Mouse (Mus musculus) midbrain, embryonic 14.5 days (tissue): ENCODE data around the gene Gpr156. TPM values are rescaled to one million over a fixed set of nuclear protein-coding genes. Genes with fewer than 3 reads are reported as not detected.
"Not testable (repeated sequence)": the region's sequence is repeated elsewhere in the genome, so short reads cannot be mapped to it uniquely, and the experiment has no call there.

Source experiments
- ATAC-seq: fragments of 200-750 bp; cut with Nextera tagmentation; 2 replicates; pipeline ENCODE4 v1.8.0; 2017; ENCODE audit warnings: moderate number of reproducible peaks, moderate library complexity; ENCODE audit not compliant: low FRiP score, low TSS enrichment
- DNase-seq: peaks from one replicate; pipeline ENCODE4 v3.0.0-alpha.2; 2015
- H3K27ac ChIP-seq: fragments of 300-500 bp; sonication (generic); replicated peaks from 2 replicates; pipeline ENCODE4 v1.5.1; 2014; ENCODE audit warnings: mild to moderate bottlenecking, low read depth, low read length, moderate library complexity
- H3K27me3 ChIP-seq: fragments of 300-500 bp; sonication (generic); 2 replicates; pipeline ENCODE4 v1.6.1; 2014; ENCODE audit warnings: low read length, control low read depth, mixed read lengths; ENCODE audit not compliant: control insufficient read depth, insufficient read depth
- H3K36me3 ChIP-seq: fragments of 300-500 bp; sonication (generic); 2 replicates; pipeline ENCODE4 v1.6.1; 2014; ENCODE audit warnings: low read length, control low read depth; ENCODE audit not compliant: control insufficient read depth, insufficient read depth
- H3K4me1 ChIP-seq: fragments of 300-500 bp; sonication (generic); 2 replicates; pipeline ENCODE4 v1.6.1; 2014; ENCODE audit warnings: mild to moderate bottlenecking, antibody characterized with exemption, low read length, control low read depth; ENCODE audit not compliant: control insufficient read depth, insufficient read depth
- H3K4me2 ChIP-seq: fragments of 300-500 bp; sonication (generic); 2 replicates; pipeline ENCODE4 v1.6.1; 2014; ENCODE audit warnings: mild to moderate bottlenecking, low read length, moderate library complexity
- H3K4me3 ChIP-seq: fragments of 300-500 bp; sonication (generic); replicated peaks from 2 replicates; pipeline ENCODE4 v1.5.1; 2014; ENCODE audit warnings: low read depth, low read length
- H3K9ac ChIP-seq: fragments of 300-500 bp; sonication (generic); replicated peaks from 2 replicates; pipeline ENCODE4 v1.6.1; 2014; ENCODE audit warnings: mild to moderate bottlenecking, low read length, moderate library complexity
- H3K9me3 ChIP-seq: fragments of 300-500 bp; sonication (generic); 2 replicates; pipeline ENCODE4 v1.6.1; 2016; ENCODE audit warnings: low read length, control low read depth, mixed read lengths; ENCODE audit not compliant: control insufficient read depth
- WGBS: fragments of 180-500 bp; shearing (Covaris S2); extraction: QIAGEN DNeasy Blood & Tissue Kit; methylation state at CpG from one replicate; pipeline ENCODE4 v1.1.7; 2014; 5-methylcytosine and 5-hydroxymethylcytosine counted together
- polyA plus RNA-seq: library from polyadenylated mRNA; unstranded; fragments of >200 nt; fragmentation: Nextera tagmentation; extraction: Ambion mirVana; gene quantifications from 2 replicates; pipeline ENCODE4 v1.2.1, GENCODE M21; 2014

Gene Gpr156
- polyA plus RNA-seq, 1 experiment from 2014 or later: 7.6 TPM

DNA sequence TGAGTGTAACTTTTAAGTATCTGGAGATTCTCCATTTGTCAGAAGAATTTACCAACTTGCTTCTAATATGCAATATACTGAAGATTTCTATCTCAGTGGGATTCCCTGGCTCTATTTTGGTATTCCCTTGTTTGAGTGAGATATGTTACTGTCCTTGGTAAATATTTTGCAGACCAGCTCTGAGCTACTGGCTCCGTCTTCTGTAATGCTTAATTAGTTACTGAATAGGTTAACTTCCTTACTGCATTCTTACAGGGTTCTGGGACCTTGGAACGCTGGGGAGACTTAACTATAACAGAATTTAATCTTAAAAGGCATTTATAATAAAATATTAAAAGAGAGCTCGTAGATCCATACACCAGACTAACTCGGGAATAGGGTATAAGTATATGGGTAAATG, 121.8 kb downstream of the Gpr156 start:
- H3K4me1 ChIP-seq, H3K27me3 ChIP-seq, H3K4me3 ChIP-seq, H3K9me3 ChIP-seq, H3K9ac ChIP-seq, H3K4me2 ChIP-seq, ATAC-seq, H3K27ac ChIP-seq, H3K36me3 ChIP-seq, DNase-seq: not testable (repeated sequence)
- WGBS: 73% methylated on average over 4 of the region's 4 CpGs

- Histone ChIP-seq H3K9ac (no peak overlapping the region), H3K9me3 (no peaks in the 10 kb centered on the region), H3K27ac (no peak overlapping the region), H3K4me3 (no peak overlapping the region), H3K36me3 (no peaks in the 10 kb centered on the region), H3K27me3 (no peaks in the 10 kb centered on the region), H3K4me1 (no peaks in the 10 kb centered on the region), H3K4me2 (no peak overlapping the region)
- ATAC-seq (no peak), DNase-seq (no peak)
- WGBS: 88% methylated on average over 1 of the region's 1 CpGs
Observed at GRCm38 (mm10) chr16:38042160-38042559, 125.9 kb downstream of the Gpr156 start.

DNA sequence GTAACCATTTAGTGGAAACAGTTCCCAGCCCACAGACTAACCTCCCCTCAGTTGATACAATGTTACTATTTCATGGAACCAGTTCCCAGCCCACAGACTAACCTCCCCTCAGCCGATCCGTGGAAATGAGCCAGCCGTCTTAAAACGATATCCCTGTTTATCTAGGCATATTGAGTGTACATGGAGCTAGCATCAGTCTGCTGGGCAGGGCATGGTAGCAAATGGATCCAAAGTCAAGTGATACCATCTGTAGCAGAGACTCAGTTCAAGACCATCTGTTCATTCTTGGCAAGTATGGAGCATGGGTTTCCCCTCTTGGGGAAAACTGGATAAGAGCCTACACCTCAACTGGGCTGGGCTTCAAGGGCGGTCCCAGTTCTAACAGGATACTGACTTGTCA, 128.3 kb downstream of the Gpr156 start:
- no peaks in the 10 kb centered on the region for H3K36me3 ChIP-seq
- ATAC-seq (no peak), DNase-seq (no peak)
- no peak overlapping the region for H3K4me3 ChIP-seq
- no peaks in the 10 kb centered on the region for H3K9me3 ChIP-seq
- H3K27ac ChIP-seq: no peak overlapping the region
- H3K27me3 ChIP-seq: no peaks in the 10 kb centered on the region
- WGBS: 89% methylated on average over 5 of the region's 5 CpGs
- H3K9ac ChIP-seq: no peak overlapping the region
- H3K4me2 ChIP-seq: no peak overlapping the region
- H3K4me1 ChIP-seq: no peaks in the 10 kb centered on the region

DNA sequence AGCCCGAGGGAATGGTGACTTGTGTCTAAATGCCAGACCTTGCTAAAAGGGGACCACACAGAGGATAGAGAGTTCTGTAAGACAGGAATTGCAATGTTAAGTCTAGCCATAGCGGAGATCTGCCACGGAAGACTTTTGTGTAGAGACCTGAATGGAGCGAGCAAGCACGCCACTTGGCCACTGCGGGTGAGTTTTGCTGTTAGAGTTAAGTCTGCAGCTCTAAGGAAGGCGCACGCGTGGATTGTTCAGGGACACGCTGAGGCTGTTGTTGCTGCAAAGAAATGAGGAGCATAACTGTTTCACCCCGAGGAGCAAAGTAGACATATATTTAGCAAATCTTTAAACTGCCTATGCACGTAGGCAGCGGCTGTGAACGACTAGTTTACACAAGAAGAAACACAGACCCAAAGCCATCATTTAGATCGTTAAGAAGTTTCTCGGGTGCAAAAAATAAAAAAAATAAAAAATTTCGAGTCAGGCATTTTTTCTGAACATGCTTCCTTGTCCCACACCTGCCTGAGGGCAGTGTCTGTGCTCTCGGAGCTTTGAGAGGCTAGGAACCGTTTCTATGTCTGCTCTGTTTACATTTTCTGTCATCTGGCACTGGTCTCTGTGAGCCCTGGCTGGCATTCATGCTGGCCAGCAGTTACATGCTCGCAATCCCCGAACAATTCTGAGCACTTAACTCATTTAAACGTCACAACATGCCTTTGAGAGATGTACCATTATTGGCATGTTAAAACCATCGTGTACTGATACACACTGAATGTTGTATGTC, 131.7 kb downstream of the Gpr156 start:
- DNase-seq (peak; percentile 15), ATAC-seq (no peak)
- WGBS: 78% methylated on average over 23 of the region's 23 CpGs
- Histone ChIP-seq H3K4me1 (no peaks in the 10 kb centered on the region), H3K27me3 (no peaks in the 10 kb centered on the region), H3K27ac (no peak overlapping the region), H3K4me2 (no peak overlapping the region), H3K36me3 (no peaks in the 10 kb centered on the region), H3K9me3 (no peaks in the 10 kb centered on the region), H3K9ac (no peak overlapping the region), H3K4me3 (no peak overlapping the region)

Other genes with a start within 250 kb of the Gpr156 start
- 52.6 and 105 TPM in 2 replicates for gene Fstl1, start 139.6 kb upstream of the Gpr156 start, polyA plus RNA-seq
- 0.20 TPM in 1 of 2 replicates, not detected in the other for gene Gm36028, start 55.4 kb upstream of the Gpr156 start, polyA plus RNA-seq
- 43.1 and 46.6 TPM in 2 replicates for gene Lrrc58, start 48.1 kb upstream of the Gpr156 start, polyA plus RNA-seq
- gene Gsk3b, start 172.5 kb downstream of the Gpr156 start, polyA plus RNA-seq: 197 and 216 TPM in 2 replicates